Mouse (Mus musculus): Measurements from ENCODE around the gene Med9. TPM values are rescaled to one million over a fixed set of nuclear protein-coding genes. Genes with fewer than 3 reads are reported as not detected.
"Not testable (repeated sequence)": the region's sequence is repeated elsewhere in the genome, so short reads cannot be mapped to it uniquely, and the experiment has no call there.

Gene Med9
- total RNA-seq, 4 experiments from 2014 or later, result 20.2 to 24.2 (median 21.3) TPM

DNA sequence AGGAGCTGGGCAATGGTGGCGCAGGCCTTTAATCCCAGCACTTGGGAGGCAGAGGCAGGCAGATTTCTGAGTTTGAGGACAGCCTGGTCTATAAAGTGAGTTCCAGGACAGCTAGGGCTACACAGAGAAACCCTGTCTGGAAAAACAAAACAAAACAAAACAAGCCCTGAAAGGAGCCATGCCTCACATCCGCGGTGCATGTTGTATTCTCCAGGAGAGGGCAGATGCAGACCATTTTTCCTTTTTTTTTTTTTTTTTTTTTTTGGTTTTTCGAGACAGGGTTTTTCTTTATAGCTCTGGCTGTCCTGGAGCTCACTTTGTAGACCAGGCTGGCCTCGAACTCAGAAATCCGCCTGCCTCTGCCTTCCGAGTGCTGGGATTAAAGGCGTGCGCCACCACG, 3.2 kb upstream of the Med9 start:
- not testable (repeated sequence) for DNase-seq (ENCODE audit: low spot score in 2 of 2)

DNA sequence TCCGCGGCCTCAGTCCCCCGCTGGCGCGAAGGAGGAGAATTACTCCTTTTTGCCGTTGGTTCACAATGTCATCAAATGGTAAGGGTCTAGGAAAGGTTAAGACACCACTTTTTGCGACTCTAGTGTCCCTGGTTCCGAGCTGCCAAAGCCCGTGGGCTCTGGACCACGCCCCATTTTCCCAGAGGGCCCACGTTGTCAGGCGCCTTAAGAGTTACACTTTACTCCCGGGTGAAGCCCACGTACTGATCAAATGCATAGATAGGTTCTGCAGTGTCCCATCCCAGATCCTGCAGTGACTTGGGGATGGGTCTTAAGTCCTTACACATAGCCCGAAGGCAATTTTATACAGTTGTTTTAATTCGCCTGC, 378 bp downstream of the Med9 start:
- no peak for DNase-seq (ENCODE audit: low spot score in 2 of 2)

DNA sequence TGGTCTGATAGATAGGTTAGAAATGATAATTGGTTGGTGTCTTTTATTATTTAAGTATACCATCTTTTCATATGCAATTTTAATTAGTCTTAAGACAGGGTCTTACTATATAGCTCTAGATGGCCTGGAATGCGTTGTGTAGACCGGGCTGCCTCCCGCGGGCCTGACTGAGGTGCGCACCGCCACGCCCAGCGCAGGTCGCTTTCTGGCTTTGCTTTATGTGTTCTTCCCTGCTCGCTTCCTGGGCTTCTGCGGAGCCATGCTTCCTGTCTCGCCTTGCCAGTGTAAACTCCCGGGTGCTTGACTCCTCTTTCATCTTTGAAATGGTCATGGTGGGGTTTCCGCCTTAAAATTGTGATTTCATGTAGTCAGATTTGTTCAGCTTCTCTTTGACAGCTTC, 4.9 kb downstream of the Med9 start:
- no peak for DNase-seq (ENCODE audit: low spot score in 2 of 2)

DNA sequence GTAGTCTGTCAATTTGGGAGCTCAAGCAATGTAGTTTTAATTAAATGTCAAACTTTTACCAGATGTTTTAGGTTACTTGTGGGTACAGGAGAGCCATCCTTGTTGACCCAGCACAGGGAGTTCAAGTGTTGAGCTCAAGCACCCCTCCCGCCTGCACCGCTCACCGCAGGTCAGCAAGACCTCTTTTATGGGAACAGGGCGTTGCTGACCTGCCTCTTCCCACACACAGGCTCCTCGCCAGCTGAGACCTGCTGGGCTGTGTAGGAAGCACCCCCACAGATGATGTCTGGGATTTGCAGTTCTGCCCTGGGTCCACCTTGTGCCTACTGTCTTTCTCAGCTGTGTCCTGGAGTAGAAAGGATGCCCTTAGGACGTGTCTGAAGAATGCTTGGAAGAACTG, 8.7 kb downstream of the Med9 start:
- DNase-seq (ENCODE audit: low spot score in 2 of 2), result no peak

DNA sequence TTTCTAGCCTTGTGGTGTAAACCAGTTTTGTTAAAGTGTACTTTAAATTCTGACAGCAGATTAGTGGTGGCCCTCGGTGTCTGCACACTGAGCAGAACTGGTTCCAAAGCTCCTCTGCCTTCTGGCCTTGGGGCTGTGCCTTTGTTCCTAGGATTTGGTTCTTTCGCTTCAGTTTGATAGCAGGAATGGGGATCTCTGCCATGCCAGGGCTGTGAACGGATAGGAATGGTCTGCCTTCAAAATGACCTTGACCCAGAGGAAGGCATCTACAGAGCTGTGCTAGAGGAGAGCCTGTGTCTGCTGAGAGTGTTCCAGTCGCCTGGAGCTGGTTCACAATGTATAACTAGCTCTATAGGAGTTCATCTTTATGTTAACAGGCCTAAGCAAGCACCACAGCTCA, 11.4 kb downstream of the Med9 start:
- DNase-seq (ENCODE audit: low spot score in 2 of 2), result no peak

DNA sequence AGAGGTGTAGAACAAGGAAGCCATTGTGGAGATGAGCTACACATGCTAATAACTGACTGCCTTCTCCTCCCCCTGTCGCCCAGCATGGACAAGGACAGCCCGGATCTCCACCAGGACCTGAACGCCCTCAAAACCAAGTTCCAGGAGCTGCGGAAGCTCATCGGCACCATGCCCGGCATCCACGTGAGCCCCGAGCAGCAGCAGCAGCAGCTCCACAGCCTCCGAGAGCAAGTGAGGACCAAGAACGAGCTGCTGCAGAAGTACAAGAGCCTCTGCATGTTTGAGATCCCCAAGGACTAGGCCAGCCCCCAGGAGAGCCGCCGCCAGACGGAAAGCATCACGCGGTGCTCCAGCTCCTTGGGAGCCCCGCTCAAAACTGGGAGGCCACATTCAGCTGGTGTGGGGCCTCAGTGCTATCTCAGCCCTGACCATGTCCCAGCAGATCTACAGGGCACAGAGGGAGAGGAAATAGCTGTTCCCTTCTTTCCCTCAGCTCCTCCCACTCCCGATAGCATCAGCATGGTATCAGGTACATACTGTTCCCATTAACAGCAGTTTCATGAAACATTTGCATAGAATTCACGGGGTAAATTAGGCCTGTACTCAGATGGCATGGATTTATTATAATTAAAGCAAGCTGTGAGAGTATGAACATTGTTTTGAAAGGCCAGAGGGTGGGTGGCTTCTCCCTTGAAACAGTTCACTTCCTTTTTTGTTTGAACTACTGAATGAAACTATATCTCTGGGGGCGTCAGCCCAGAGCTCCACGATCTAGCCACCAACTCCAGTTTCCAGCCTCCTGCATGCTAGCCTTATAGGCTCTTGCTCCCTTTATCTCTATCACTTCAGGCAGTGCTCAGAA, 12.7 kb downstream of the Med9 start:
- DNase-seq (ENCODE audit: low spot score in 2 of 2), result no peak

DNA sequence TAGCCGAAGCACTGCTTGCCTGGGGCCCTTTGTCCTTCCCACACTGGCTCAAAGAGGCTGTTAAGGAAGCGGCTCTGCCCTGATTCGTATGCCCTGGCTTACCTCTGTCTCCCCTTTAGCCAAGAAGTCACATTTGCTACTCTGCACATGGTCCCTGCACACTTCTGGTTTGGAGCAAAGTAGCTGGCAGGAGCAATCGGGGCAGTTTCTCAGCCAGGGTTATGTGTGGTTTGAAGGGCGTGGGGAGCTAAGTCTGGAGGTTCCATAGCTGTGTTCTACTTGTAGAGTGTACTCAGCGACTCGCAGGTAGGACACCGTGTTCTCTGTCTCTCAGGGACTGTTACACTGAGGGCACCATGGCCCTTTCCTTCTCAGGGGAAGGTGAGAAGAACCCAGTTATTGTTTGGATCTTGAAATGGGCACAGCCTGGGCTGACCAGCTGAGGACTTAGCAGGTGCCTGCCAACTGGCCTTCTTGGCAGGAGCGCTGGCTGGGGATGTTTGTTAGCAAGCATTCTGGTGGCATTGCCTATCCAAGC, 13.4 kb downstream of the Med9 start:
- no peak for DNase-seq (ENCODE audit: low spot score in 2 of 2)

DNA sequence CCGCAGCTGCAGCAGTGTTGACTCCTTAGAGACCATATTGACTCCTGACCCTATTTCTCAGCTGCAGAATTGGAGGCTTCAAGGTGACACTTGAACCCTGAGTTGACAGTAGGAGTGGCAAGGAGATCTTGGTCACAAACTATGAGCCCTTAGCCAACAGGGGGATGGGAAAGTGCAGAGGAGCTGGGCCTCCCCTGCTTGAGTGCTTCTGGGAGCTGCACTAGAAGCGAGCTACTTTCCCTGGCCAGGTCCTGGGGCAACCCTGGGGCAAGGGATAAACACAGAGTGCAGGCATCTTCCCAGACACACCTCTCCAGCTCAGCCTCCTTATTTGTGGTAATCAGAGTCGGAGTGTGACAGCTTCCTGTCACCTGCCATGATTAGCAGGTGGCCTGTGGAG, 14.6 kb downstream of the Med9 start:
- no peak for DNase-seq (ENCODE audit: low spot score in 2 of 2)

DNA sequence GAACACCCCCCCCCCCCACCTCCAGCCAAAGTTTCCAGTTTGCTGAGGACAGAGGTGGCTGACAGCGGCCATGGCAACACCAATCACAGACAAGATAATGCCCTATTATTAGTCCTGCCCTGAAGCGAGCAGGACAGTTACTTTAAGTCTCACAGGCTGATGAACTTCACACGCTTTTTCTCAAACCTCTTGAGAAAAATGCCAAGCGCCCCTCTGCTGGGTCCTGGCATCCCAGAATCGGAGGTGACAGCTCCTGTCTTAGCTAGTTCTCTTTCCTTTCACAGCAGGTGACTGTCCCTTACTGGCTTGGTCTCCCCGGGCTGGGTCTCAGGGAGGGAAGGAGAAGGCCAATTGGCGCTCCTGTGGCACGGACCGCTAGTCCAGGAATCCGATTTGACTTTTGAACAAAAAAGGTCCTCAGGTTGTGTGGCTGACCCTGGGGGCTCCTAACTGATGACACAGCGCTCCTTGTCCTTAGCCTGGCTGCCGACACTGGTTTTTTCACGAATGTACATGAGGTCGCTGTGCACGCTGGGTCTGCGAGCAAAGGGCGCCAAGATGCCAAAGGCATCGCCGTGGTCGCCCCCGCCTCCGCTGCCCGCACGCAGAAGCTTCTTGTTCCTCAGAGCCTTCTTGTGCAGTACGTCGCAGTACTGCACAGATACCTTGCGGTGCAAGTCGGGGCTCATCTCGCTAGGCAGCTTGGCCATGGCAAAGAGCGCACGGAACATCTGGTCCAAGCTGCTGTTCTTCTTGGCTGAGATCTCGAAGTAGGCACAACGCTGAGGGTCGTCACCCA, 15.6 kb downstream of the Med9 start:
- no peak for DNase-seq (ENCODE audit: low spot score in 2 of 2)

DNA sequence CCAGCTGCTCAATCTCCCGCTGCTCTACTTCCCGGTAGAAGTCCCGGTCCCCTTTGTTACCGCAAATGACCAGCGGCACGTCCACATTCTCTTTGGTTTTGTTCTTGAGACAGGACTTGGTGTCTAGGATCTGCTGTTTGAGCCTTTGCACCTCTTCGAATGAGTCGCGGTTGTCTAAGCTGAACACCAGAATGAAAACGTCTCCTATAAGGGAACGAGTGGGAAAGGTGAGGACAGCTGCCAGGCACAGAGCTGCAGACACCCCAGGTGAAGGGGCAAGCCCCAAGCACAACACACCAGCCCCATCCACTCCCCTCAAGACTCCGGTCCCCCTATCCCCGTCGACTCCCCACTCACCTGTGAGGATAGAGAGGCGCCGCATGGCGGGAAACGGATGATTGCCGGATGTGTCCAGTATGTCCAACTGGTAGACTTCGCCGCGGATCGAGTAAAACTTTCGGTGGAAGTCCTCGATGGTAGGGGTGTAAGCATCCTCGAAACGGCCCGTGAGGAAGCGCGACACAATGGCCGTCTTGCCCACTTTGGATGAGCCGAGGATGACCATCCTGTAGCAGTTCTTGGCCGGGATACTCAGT, 16.3 kb downstream of the Med9 start:
- DNase-seq (ENCODE audit: low spot score in 2 of 2), result no peak

DNA sequence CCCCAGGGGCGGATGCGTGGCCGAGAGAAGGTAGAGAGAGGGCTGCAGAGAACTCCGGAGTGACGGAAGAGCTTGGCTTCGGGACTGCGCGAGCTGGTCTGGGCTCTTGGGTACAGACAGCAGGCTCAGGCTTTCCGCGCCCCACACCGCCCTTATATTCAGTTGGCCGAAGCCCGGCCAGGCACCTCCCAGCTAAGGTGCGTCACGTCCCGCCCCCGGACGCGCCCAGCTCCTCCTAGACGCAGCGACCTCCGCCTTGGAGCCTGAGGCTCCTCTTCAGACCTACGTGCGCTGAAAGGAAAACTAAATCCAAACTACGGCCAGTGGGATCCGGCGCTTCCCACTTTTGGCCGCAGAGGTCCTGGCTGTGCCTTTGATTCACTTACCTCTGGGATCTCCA, 16.8 kb downstream of the Med9 start, which contains the start of gene Rasd1:
Gene Rasd1, minus strand, starts transcription at position 127 of the 400 bp plus-strand sequence.
- DNase-seq (ENCODE audit: low spot score in 2 of 2), result peak; percentile 61 to 70

DNA sequence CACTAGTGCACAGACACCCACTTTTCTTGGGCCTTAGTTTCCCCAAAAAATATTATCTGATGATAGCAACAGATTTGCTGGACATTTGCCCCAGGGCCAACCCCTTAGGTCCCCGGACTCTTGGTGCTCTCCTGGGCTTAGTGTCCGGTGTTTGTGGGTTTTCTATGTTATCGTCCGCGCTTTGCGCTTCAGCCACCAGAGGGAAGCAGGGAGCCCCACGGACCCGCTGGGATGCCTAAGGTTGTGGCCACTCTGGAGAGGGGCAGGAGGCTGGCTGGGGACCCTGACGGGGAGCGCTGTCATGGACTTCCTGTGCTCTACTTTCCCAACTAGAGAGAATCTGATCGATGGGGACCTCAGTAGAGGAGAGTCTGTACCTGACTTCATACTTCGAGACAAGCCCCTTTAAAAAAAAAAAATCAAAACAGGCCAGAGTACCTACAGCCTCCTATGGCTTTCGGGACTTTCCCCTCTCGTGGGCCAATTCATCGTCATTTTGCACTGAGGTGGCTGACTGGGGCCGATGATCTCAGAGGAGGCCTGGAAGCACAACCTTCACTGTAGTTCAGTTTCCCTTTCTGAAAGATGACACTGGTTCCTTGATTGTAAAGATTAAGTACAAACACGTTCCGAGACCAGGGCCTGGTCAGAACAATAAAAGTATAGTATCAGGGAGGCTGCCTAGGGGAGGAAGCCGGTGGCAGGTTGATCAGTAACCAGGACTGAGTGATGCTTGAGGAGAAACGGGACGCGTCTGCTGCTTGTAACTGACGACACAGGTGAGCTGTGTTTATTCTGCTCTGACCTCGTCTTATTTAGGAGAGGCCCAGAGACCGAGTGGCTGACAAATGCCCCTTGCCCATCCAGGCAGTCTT, 17.5 kb downstream of the Med9 start:
- peak; percentile 67 to 68 for DNase-seq (ENCODE audit: low spot score in 2 of 2)

DNA sequence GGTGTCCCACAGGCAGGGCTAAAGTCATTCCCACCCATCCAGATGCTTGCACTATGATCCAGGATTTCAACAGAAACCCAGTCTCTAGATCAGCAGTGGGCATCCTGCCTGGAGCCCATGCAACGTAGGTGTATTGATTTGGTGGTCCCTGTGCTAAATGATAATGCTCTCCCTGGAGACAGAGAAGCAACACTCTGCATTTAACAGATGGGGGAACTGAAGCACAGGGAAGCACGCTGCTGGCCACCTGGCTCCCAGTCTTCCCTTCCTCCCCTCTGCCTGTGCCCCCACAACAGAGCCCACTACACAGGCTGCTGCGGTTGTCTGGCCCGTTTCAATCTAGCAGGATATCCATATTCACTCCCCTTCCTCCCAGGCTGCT, 18.1 kb downstream of the Med9 start:
- no peak for DNase-seq (ENCODE audit: low spot score in 2 of 2)

DNA sequence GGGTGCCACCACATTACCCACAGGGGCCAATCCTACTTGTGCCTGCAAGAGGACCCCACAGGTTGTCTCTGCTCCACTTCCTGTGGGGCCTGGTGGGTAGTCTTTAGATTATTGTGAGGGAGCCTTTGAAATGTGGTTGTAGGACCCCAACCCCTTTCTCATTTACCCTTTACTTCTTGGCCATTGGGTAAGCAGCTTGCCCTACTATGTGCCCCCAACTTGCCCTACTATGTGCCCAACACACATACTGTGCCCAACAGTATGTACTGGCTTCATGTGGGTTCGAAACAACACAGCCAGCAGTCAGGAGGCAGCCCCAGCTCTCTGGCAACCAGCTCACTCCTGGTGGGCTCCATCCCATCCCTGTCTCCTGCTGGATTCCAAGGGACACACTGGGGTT, 19.8 kb downstream of the Med9 start:
- no peak for DNase-seq (ENCODE audit: low spot score in 2 of 2)

DNA sequence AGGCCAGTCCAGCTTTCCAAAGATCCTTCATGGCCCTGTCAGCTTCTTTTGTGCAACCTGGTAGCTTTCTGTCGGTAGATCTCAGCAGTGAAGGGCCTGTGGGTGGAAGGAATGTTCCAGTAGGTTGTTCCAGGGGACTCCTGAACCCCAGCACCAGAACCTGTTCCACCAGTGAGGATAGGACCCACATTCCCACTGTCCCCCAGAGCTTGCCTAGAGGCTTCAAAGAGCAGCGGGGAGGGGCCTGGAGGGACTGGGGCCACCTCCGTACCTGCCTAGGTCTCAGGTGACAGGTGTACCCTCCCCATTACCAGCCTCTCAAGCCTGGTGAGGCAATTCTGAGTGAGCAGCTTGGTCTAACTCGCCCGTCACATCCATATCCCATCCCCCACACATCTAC, 22.8 kb downstream of the Med9 start:
- DNase-seq (ENCODE audit: low spot score in 2 of 2), result no peak

DNA sequence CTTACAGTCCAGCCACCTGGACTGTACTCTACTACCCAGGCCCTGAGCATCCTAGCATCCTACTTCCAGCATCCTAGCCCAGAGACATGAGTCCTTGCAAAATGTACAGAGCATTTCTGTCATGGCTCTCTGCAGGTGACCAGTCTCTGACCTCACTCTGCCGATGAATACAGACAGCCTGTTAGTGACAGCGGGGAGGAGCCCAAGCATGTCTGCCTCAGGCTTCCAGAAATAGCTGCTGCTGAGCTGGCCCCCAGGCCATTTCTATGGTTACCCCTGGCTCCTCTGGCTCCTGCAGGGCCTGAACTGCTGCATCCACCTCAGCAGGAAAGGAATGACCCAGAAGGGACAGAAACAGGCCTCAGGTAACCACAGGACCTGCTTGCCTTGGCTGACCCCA, 23.7 kb downstream of the Med9 start:
- no peak for DNase-seq (ENCODE audit: low spot score in 2 of 2)

DNA sequence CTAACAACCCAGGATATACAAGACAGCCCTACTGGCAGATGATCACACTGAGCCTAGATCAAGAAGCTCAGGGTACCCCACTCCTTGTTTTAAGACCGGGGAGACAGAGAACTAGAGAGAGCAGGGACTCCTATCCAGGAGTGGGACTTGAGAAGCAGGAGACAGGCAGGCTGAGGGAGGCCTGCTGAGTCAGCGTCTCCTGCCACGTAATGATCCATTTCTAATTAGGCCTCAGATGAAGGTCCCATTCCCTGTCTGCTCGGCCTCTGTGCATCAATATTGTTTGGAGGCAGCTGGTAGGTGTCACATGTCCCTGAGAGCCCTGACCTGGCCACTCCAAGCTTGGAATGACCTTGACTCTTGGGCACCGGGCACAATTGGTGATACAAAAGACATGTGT, 25.4 kb downstream of the Med9 start:
- no peak for DNase-seq (ENCODE audit: low spot score in 2 of 2)

DNA sequence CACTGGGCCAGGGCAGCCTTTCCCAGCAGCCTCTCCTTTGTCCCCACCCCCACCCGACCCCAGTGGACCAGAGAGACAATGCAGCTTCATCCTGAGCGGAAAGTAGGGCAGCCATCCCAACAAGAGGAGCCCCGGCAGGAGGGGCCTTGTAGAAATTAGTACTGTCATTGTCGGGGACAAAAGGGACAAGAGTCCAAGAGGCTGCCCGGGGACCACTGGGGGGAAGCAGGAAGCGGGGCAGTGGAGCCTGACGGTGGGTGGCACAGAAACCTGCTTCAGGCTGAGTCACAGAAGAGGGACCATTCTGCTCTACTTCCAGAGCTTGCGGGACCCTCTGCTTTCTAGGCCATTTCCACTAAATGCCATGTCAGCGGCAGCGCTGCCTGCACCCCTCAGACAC, 27.2 kb downstream of the Med9 start:
- DNase-seq (ENCODE audit: low spot score in 2 of 2), result no peak

DNA sequence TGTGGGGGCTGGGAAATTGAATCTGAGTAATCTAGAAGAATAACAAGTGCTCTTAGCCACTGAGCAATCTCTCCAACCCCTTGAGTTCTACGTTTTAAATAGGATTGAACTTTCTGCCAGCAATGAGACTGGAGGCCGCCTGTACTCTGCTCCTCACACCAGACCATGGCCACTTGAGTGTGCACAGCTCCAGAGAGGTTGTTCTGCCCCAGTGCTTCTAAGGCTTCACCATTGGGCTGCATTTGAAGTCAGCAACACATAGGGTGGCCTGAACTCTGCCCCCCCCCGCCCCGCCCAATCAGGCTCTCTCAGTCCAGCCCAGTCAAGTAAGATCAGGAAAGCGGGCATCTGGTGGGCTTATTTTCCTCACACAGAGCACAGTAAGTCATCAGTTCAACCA, 29.8 kb downstream of the Med9 start:
- DNase-seq (ENCODE audit: low spot score in 2 of 2), result no peak

DNA sequence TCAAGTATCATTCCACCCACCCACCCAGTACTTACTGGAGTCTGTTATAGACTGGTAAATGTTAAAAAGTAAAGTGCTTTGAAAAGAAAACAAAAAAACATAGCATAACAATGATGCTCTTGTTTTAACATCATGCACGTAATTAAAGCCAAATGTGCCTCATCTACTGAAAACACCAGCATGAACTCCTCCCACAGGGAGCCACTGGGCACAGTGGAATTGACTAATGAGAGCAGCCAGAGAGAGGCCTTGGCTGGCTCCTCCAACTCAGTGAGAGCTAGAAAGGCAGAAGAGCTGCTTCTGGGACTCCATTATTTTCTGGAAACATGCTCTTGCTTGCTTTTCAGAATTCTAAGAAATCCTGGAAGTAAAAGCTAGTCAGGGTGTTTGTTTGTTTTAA, 41.4 kb downstream of the Med9 start:
- DNase-seq (ENCODE audit: low spot score in 2 of 2), result no peak

DNA sequence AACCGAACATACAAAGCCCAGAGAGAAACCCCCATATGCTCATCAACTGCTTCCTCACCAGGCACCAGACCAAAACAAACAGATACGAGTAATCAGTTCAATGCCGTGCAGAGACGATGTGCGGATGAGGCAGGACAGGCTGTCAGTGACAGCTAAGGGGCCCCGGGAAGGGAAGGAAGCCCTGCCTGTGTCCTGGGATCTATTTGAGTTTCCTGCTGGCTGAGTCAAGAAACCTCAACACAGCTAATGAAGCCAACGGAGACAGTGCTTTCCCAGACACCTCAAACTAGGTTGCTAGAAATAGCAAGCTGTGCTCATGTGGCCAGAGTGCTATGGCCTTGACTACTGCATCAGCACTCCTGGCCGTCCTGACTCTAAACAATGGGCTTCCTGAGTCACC, 43.4 kb downstream of the Med9 start:
- no peak for DNase-seq (ENCODE audit: low spot score in 2 of 2)

Measured in gastrocnemius, adult 8-10 months (tissue).